Mouse (Mus musculus) C2C12 (cell line): ENCODE measurements around the gene 4921524J17Rik.

Source experiments
- CEBPB ChIP-seq: IDR thresholded peaks from one replicate; pipeline ENCODE4 v1.6.1; 2011; ENCODE audit warnings: low read depth, mild to moderate bottlenecking, control low read depth, moderate library complexity
- CTCF ChIP-seq: IDR thresholded peaks from one replicate; pipeline ENCODE4 v1.5.1; 2011; ENCODE audit not compliant: control insufficient read depth, insufficient read depth, insufficient read length
- FOSL1 ChIP-seq: IDR thresholded peaks from one replicate; pipeline ENCODE4 v1.8.0; 2011; ENCODE audit warnings: mild to moderate bottlenecking, low read length; ENCODE audit not compliant: poor library complexity, insufficient read depth, severe bottlenecking
- MAX ChIP-seq: IDR thresholded peaks from one replicate; pipeline ENCODE4 v1.6.1; 2011; ENCODE audit warnings: mild to moderate bottlenecking, control low read depth
- MYOD1 ChIP-seq: IDR thresholded peaks from one replicate; pipeline ENCODE4 v1.6.1; 2011; ENCODE audit warnings: low read depth; ENCODE audit not compliant: control insufficient read depth, insufficient read length
- MYOG ChIP-seq: IDR thresholded peaks from one replicate; pipeline ENCODE4 v1.6.1; 2011; ENCODE audit not compliant: control insufficient read depth, insufficient read length; ENCODE audit errors: extremely low read depth
- USF1 ChIP-seq: IDR thresholded peaks from one replicate; pipeline ENCODE4 v1.6.1; 2011; ENCODE audit warnings: low read depth, mild to moderate bottlenecking, control low read depth, moderate library complexity

DNA sequence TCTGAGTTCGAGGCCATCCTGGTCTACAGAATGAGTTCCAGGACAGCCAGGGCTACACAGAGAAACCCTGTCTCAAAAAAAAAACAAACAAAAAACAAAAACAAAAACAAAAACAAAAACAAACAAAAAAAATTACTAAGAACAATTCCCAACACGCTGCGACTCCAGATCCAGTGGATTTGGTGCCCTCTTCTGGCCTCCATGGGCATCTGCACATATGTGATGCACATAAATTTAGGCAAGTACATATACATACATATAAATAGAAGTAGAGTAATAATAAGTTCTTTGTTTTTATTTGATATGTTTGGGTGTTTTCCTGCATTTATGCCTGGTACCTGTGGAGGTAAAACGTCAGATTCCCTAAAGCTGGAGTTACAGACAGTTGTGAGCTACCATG, 34.1 kb downstream of the 4921524J17Rik start:
- no peak for TF ChIP-seq CTCF
- no peak for TF ChIP-seq USF1
- TF ChIP-seq MAX, result no peak
- no peak for TF ChIP-seq CEBPB
- TF ChIP-seq MYOG, result no peak
- TF ChIP-seq MYOD1, result no peak
- TF ChIP-seq FOSL1, result no peak
